Mouse (Mus musculus) heart, adult 18-20 months (tissue): ENCODE data around the gene Map3k5. TPM values are rescaled to one million over a fixed set of nuclear protein-coding genes. Genes with fewer than 3 reads are reported as not detected.

Experiments
- DNase-seq, 2 experiments: peaks; one replicate each; pipeline ENCODE4 v3.0.0; 2021 to 2022; ENCODE audit warnings: mixed read lengths in 1 of 2
- total RNA-seq, 2 experiments: library from RNA; stranded (reverse); gene quantifications; 2 replicates each; pipeline ENCODE4 v1.2.3; 2021

Gene Map3k5
- total RNA-seq, 2 experiments from 2014 or later = 34.1 to 40.7 TPM

GRCm38 (mm10) chr10:20056859-20057644, 122.8 kb downstream of the Map3k5 start:
- no peak for DNase-seq

DNA sequence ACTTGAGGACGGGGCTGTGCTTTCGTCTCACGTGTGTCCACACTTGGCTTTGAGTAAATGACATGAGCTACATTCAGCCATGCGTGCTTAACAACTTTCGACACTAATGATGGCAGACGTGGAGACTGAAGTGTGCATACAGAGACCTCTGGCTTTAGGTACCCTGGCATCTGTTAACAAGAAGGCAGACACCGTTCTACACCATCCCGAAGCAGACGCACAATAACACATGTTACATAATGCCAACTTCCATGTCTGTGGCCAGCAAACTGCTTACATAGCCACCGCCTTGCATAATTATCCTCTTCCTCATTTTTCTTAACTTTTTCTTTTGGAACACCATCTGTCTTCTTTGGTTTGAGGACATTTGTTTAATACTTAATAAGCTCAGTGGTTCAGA, 123.8 kb downstream of the Map3k5 start:
- DNase-seq = peak in 1 of 2 experiments; percentile 33

GRCm38 (mm10) chr10:20058841-20059240, 124.6 kb downstream of the Map3k5 start:
- DNase-seq = peak in 1 of 2 experiments; percentile 68

DNA sequence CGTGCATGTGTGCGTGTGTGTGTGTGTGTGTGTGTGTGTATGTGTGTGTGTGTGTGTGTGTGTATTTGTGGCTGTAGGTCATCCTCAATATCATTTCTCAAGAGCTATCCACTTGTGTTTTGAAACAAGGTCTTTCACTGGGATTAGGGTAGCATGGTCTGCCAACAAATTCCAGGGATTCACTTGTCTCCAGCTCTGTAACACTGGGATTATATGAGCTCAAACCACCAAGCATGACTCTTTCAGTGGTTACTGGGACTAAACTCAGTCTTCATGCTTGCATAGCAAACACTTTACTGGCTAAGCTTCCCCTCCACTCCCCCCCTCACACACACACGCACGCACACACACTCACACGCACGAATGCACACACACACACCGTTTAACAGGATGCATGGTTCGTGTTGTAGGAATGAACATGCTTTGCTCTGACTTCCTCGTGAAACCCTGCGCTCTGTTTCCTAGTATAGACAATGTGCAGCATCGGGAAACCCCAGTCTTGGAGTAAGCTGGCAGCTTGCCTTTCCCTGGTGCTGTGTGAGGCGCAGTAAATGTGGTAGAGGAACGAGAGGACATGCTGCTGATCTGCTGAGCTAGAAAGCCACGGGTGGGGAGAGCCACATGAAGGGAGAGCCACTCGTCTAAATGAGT, 126.2 kb downstream of the Map3k5 start:
- peak; percentile 40 to 63 for DNase-seq

- peak; percentile 69 to 72 for DNase-seq
Observed at GRCm38 (mm10) chr10:20064556-20065207, 130.4 kb downstream of the Map3k5 start.

- DNase-seq = no peak
Observed at GRCm38 (mm10) chr10:20066069-20066665, 131.9 kb downstream of the Map3k5 start.

- no peak for DNase-seq
Observed at GRCm38 (mm10) chr10:20069771-20070460, 135.6 kb downstream of the Map3k5 start.

DNA sequence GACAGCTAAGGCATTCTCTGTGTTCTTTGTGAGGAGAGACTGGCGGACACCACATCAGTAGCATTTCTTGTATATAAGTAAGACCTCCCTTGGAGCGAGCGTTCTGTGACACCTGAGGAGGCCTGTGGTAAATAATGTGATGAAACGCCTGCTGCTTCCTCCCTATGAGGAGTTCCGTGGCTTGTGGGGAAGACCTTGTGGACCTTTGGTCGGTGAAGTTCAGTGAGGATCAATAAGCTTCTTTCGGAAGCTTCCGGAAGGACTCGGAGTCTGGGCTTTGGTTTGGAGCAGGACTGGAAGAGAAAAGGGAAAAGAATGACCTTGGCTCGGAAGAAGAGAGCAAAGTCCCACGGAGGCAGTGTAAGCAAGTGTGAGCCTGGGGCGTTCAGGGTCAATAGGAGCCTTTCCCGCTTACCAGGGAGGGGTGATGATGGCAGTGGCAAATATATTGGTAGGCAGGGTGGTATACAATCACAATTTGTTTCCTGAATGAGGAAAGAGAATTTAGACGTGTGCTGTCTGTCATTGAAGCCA, 136.4 kb downstream of the Map3k5 start:
- no peak for DNase-seq

GRCm38 (mm10) chr10:20071716-20072115, 137.4 kb downstream of the Map3k5 start:
- DNase-seq = peak; percentile 66 to 69

DNA sequence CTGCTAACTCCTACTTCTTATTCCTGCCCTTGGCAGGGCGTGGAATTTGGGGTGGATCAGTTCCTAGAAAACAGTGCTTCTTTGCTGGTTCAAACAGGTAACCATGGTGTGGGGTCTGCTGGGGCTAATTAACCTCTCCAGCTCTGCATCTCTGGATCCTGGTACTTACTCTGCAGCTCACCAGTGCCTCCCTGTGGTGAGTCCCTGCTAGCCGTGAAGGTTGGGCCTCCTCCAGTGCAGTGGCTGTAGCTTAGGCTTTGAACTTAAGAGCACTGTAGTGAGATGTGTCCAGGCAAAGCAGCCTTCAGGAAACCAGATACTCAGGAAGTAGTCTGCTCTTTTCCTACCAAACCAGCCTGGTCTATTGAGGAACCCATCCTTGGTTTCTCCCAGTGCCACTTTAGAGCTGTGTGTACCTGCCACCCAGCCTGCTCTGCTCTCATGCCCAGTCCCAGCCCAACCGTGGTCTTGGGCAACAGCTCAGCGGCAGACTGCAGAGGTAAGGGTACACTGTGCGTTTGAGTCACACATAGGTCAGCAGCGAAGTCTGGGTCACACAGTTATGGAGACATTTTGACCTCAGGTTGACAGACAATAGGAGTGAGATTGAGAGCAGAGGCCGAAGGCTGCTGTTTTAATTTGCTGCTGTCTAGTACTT, 139.1 kb downstream of the Map3k5 start:
- DNase-seq = peak; percentile 73 to 88

DNA sequence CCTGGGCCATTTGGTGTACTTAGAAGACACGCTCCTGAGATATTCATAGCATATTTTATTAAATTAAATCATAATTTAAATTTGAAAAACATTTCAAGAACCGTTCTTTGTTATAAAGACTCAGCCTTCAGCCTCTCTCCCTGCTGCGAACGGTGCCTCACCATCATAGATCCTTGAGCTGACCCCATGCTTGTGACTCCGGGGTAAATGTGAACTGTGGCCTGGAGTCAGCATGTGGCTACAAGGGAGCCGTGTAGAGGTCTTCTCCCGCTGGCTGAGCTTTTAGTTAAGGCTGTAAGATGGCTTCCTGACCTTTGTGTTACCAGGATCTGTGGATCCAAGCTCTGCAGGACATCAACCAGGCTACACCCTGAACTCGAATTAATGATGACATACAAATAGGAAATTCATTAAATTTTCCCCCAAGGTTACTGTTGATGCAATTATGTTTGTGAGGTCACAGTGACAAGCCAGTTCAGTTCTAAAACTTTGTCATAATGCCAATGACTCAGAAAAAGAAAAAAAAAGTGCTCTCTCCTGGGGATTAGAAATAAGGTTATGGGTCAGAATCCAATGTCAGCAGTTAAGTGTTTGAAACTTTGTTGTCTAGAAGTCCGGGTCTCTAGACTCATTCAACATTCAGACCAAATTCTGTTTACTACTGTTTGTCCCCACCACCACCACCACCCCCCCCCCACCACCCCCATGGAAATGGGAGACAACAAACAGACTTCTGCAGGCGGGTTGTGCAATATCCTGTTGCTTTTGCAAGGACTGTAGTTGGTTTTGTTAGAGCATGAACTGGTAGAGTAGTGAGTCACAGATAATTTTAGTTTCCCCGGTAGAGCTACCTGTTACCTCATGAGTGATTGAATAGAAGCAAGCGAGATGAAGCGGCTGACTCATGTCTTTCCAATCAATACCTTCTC, 142.5 kb downstream of the Map3k5 start:
- DNase-seq = peak; percentile 50 to 69

DNA sequence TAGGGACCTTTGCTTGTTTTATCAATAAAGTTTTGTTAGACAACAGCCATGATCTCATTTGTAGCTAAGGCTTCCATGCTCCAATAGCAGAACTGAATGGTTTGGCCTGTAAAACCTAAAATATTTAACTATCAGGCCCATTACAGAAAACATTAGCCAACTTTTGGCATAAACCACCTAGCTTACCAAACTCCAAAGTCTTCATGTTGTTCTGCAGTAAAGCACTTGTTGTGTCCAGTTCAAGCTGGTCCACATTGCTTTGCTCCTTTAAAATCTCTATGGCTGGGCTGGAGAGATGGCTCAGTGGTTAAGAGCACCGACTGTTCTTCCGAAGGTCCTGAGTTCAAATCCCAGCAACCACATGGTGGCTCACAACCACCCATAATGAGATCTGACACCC, 144.1 kb downstream of the Map3k5 start:
- no peak for DNase-seq

DNA sequence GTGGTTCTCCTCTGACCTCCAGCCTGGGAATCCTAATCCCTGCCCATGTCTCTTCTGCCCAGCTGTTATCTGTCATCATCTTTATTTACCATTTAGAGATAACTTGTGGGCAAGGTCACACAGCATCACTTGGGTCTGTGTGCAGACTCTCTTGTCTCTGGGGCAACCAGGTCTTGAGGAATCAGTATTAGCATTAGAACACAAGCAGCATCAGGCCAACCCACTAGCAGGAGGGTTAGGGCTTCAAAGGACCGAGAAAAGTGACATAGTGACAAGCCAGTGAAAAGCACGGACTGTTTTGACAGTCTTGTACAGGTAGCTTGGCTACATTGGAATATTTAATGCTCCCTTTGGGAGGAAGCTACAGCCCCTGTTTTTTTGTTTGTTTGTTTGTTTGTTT, 153.6 kb downstream of the Map3k5 start:
- no peak for DNase-seq

GRCm38 (mm10) chr10:20089026-20089425, 154.8 kb downstream of the Map3k5 start:
- no peak for DNase-seq

DNA sequence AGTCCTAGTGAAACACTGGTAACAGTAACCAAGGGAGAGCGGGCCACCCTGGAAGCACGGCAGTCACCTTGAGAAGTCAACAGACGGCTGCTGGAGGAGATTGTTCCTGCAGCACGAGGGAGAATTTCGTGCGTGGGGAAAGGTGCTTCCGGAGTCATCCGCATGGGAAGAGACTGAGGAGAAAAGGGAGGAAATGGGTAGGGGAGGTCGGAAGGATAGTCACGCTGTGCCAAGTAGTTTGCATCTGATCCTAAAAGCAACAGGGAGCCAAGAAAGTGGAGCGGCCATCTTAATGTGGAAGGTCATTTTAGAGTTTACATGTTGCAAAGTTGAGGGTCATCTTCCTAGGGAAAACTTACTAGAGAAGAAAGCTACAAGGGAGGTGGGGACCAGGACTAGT, 155.9 kb downstream of the Map3k5 start:
- no peak for DNase-seq

DNA sequence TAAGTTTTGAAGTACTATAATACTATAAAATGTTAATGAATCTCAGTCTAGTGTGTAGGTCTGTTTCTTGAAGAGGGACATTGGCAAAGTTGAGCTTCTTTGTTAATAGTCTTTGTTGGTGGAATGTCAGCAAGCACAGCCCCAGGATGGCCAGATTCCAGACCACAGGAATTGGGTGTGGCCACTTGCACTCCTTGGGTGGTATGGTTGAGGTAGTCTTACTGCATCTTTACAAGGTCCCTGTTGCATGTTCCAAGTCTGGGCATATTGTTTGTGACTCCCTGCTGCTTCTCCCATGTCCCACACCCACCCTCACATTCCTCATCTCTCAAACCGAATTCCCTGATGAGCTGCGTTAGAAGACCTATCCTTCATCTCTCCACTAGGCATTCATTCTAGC, 157.1 kb downstream of the Map3k5 start:
- no peak for DNase-seq

- DNase-seq = no peak
Observed at GRCm38 (mm10) chr10:20092371-20092770, 158.1 kb downstream of the Map3k5 start.

GRCm38 (mm10) chr10:20101456-20101855, 167.2 kb downstream of the Map3k5 start:
- DNase-seq = no peak

DNA sequence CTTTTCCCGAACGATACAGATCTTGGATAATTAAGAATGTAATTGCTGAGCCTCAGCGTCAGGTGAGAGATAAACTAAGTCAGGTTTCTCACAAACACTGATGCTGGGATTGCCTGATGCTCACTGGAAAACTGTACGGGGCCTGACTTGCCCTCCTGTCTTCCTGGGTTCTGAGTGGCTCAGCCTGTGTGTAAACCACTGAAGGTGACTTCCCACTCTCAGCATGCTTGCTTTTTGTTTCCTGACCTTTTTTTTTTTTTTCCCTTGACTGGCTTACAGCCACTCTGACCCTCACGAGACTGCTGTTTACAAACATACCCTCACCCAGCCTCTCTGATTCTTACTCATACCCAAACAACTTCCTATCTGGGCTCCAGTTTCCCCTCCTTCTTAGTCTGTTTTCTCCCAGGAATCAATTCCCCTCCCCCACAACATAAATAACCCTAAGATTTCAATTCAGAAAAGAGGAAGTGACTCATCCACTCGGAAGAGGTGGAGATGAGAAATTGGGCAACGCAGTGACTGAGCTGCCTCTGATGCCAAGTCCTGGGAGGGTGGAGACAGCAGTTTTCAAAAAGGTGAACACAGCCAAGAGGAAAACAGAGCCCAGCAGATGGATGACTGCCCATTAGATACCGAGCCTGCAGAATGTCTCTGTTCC, 170.1 kb downstream of the Map3k5 start:
- peak; percentile 89 to 95 for DNase-seq

- DNase-seq = no peak
Observed at GRCm38 (mm10) chr10:20105575-20105974, 171.3 kb downstream of the Map3k5 start.
